Mouse (Mus musculus): ENCODE data around the gene Dctpp1.
"Not testable (repeated sequence)": the region's sequence is repeated elsewhere in the genome, so short reads cannot be mapped to it uniquely, and the experiment has no call there.

Gene Dctpp1

GRCm38 (mm10) chr7:127270666-127271065, 10.2 kb upstream of the Dctpp1 start:
- DNase-seq (ENCODE audit: low read depth, low spot score) = no peak

DNA sequence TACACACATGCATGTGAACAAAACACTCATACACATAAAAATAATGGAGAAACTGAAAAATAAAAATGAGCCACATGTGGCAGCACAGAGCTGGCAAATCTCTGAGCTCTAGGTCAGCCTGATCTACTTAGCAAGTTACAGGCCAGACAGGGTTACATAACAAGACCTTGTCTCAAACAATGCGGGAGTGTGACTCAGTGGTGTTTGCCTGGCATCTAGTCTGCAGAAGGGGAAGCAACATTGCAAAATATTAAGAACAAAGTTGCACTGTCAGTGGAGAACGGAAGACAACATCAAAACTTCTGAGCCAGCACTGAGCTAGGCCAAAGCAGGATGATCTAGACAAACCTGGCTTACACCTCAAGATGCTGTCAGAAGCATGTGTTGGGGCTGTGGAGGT, 9.7 kb upstream of the Dctpp1 start:
- DNase-seq (ENCODE audit: low read depth, low spot score) = no peak

DNA sequence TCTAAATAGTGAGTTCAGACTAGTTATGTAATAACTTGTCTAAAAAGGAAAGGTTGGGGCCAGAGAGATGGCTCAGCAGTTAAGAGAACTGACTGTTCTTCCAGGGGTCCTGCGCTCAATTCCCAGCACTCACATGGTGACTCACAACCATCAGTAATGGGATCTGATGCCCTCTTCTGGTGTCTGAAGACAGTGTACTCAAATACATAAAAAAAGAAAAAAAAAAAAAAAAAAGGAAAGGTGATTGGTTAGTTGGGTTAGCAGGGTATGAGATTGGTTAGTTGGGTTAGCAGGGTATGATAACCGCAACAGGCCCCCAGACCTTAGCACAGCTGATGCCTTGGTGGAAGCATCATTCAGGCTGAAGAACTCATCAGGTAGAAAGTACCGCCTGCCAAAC, 3.0 kb upstream of the Dctpp1 start:
- no peak for DNase-seq (ENCODE audit: low read depth, low spot score)

DNA sequence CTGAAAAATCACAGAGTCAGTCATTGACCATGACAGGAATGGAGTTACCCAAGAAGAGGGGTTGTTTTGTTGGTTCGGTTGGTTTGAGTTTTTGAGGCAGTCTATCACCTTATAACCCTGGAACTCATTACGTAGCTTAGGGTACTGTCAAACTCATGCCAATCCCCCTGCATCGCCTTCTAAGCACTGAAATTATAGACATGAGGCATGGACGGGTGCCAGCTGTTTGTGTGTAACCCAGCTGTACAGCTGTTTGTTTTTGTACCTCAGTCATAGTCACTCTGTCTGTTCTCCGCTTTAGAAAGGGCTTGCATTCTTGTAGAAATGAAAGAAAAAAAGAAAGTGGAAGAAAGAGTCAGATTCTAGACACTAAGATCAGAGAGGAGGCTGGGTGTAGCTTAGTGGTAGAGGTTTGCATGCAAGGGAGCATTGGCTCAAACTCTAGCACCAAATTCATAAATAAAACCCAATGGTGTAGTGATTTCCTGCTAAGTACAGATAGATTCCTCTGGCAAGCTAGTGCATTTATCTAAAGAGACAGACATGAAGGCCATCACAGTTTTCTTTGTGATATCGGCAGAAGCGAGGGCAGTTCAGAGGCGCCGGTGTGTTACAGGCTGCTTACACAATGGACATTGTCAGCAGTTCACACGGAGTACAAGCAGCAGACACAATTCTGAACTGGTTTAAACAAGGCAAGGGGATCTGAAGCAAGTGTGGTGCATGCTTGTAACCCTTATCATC, 1.9 kb upstream of the Dctpp1 start:
- DNase-seq (ENCODE audit: low read depth, low spot score) = no peak

DNA sequence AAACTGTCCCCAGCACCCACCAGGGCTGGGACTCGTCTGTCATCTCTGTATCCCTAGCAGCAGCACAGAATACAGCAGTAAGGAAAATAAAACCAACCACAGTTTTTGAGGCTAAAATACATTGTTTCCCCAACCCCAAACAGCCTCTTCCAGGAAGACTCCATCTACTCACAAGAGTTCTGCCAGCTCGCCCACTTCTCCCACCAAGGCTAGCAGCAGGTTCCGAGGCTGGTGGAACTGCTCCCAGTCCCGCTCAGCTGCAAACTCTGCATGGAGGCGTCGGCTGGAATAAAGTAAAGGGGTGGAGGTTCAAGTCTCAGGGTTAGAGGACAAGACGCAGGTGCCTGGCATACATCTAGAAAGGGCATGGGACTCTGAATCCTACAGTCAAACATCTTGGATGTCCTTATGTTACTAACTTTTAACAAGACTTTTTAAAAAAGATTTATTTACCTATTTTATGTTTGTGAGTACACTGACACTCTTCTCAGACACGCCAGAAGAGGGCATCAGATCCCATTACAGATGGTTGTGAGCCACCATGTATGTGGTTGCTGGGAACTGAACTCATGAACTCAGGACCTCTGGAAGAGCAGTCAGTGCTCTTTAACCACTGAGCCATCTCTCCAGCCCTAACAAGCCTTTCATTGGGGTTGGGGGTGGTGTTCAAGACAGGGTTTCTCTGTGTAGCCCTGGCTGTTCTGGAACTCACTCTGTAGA, 1.2 kb downstream of the Dctpp1 start:
- peak; percentile 44 for DNase-seq (ENCODE audit: low read depth, low spot score)

DNA sequence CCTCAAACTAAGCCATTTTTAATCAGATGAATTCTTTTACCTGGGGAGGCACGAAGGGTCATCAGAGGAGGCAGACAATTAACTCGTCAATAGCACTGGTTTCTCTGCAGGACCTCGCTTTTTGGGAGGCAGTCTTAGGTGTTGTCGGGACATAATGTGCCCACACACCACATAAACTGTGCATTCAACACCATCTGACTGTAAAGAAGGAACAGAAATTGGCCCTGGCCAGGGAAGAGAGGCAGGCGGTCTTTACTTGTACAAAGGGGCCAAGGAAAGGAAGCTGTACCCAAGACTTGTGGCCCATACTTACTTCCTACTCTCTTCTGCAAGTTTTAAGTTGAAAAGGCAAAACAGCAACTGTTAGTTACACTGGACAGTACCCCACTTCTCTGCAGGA, 4.0 kb downstream of the Dctpp1 start:
- no peak for DNase-seq (ENCODE audit: low read depth, low spot score)

DNA sequence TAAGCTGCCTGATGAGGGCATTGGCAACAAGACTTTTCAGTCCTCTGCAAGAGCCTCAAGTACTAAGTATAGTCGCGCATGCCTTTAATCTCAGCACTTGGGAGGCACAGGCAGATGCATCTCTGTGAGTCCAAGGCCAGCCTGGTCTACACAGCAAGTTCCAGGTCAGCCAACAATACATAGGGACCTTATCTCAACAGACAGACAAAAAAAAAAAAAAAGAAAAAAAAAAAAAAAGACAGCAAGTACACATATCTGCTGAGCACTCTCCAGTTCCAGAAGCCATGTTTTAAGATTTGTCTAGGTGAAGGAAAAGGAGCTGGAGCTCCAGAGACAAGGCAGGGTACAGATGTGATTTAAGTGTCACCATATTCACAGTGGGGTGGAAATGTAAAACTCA, 4.5 kb downstream of the Dctpp1 start:
- no peak for DNase-seq (ENCODE audit: low read depth, low spot score)

GRCm38 (mm10) chr7:127255008-127255407, 5.5 kb downstream of the Dctpp1 start:
- no peak for DNase-seq (ENCODE audit: low read depth, low spot score)

GRCm38 (mm10) chr7:127253821-127254769, 6.4 kb downstream of the Dctpp1 start:
- peak; percentile 99 for DNase-seq (ENCODE audit: low read depth, low spot score)

GRCm38 (mm10) chr7:127253341-127253740, 7.2 kb downstream of the Dctpp1 start:
- no peak for DNase-seq (ENCODE audit: low read depth, low spot score)

DNA sequence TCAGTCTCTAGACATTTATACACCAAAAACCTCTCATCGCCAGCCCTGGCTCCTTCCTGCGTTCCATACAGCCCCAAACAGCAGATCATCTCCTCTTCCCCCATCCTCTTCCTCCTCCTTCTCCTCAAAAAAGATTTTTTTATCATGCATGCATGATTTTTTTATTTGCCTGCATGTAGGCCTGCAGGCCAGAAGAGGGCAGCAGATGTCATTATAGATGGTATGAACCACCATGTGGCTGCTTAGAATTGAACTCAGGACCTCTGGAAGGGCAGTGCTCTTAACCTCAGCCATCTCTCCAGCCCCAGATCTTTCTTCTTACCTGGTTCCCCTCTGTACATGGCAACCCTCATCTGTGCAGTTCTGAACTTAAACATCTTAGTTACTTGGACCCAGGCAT, 8.1 kb downstream of the Dctpp1 start:
- peak; percentile 66 for DNase-seq (ENCODE audit: low read depth, low spot score)

DNA sequence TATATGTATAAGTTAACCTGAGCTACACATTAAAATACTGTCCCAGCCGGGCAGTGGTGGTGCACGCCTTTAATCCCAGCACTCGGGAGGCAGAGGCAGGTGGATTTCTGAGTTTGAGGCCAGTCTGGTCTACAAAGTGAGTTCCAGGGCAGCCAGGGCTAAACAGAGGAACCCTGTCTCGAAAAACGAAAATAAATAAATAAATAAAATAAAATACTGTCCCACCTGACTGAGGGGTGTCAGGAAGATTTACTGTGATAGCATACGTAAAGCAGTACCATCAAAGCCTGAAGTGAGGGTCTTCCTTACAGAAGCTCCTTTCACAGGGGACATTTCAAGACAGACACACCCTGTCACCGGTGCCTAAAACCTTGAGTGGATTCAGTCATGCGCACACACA, 10.0 kb downstream of the Dctpp1 start:
- DNase-seq (ENCODE audit: low read depth, low spot score) = not testable (repeated sequence)

- no peak for DNase-seq (ENCODE audit: low read depth, low spot score)
Measured at GRCm38 (mm10) chr7:127244658-127245510, 15.6 kb downstream of the Dctpp1 start.

- DNase-seq (ENCODE audit: low read depth, low spot score) = peak; percentile 96
Measured at GRCm38 (mm10) chr7:127243870-127244657, 16.4 kb downstream of the Dctpp1 start, which contains the start of gene Zfp771. Gene Zfp771 (plus strand): TSS chr7:127244274.

DNA sequence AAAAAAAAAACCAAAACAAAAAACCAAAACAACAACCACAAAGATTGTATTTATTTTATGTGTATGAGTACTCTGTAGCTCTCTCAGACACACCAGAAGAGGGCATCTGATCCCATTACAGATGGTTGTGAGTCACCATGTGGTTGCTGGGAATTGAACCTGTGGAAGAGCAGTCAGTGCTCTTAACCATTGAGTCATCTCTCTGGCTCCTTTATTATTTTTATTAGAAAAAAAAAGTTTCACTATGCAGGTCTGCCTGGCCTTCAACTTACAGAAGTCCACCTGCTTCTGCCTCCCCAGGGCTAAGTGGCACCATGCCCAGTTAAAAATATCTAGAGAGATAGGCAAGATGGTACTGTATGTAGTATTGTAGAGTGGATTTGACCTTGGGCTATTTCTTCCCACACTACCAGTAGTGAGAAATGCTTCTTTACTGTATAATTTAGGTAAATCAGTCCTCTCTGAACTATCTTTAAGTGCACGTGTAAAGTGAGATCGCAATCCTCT, 17.1 kb downstream of the Dctpp1 start:
- no peak for DNase-seq (ENCODE audit: low read depth, low spot score)

DNA sequence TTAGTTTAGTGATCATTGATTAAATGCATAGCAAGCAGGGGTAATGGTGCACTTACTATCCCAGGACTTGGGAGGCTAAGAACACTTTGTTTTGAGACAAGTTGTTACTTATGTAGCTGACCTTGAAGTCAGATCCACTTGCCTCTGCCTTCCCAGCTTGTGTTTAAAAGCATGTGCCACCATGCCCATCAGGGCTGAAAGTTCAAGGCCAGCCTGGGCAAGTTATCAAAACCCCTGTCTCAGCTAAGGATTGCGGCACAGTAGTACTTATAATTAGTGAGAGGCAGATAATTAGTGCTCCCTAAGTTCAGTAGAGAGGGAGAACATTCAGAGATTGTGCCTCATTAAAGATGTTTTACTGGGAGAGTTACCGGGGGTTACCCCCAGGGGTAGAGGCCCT, 25.7 kb downstream of the Dctpp1 start:
- DNase-seq (ENCODE audit: low read depth, low spot score) = no peak

- DNase-seq (ENCODE audit: low read depth, low spot score) = no peak
Measured at GRCm38 (mm10) chr7:127233765-127234164, 26.7 kb downstream of the Dctpp1 start.

- DNase-seq (ENCODE audit: low read depth, low spot score) = no peak
Measured at GRCm38 (mm10) chr7:127233368-127233749, 27.1 kb downstream of the Dctpp1 start.

- peak; percentile 96 for DNase-seq (ENCODE audit: low read depth, low spot score)
Measured at GRCm38 (mm10) chr7:127232622-127233367, 27.7 kb downstream of the Dctpp1 start, which contains the start of the genes Zfp553 and Sept1. Gene Zfp553 (plus strand): TSS chr7:127233061. Gene Sept1 (minus strand): TSS chr7:127233130.
